Mouse (Mus musculus) testis, adult 2 months (tissue): ENCODE results near the gene Tbc1d24.

Experiments
- CTCF ChIP-seq: fragments of 200-500 bp; IDR thresholded peaks from 2 replicates; pipeline ENCODE4 v1.5.1; 2012; ENCODE audit warnings: low read depth, mild to moderate bottlenecking, inconsistent platforms, low read length, moderate library complexity; ENCODE audit not compliant: control insufficient read depth, insufficient read depth, insufficient replicate concordance
- POLR2A ChIP-seq: fragments of 200-500 bp; IDR thresholded peaks from 2 replicates; pipeline ENCODE4 v1.6.1; 2012; ENCODE audit warnings: low read depth, mild to moderate bottlenecking, inconsistent platforms, low read length, moderate library complexity; ENCODE audit not compliant: control insufficient read depth

DNA sequence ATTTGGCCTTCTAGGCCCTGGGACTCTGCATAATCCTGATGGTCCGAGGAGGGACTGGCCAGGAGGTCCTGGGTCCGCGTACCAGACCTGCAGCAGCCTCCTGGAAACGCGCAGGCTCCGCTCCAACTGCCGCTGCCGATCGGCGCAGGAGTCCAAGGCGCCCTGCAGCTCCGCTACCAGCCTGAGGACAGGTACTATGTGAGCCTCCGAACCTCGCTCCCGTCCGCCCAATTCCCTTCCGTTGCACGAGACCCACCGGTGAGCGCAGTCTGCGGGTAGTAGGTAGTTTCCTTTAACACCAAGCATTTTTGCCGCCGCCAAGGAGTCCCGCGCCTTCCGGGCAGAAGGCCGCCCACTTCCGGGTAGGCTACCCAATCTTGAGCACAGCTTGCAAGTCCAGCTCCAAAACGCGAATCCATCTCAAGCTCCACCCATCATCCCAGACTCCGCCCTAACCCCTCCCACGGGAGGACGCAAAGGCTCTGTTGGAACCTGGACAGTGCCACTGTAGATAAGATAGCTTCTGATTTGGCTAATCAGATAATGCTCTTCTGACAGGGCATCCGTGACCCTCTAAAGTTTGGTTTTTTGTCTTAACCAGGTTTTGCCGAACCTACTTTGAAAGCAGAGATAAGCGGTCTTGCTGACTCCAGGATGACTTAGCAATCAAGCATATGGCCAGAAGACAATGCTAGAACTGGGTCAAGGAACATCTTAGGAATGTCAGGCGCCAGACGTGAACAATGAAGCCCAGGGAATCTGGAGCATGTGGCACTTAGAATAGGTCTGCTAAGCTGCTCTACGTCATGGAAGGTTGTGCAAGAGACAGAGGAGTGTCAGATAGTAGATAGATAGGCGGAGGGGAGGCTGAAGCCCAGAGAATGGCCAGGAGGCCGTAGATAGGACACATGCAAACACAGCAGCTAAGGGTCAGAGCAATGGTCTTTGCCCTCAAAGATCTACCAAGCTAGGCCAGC lies 15.4 kb upstream of the Tbc1d24 start, which contains the start of gene Tedc2:
- 0 out of 2 replicates have a peak, but pooled peaks have one; percentile 39 for TF ChIP-seq POLR2A
- no peak for TF ChIP-seq CTCF
